ENCODE assay signal across 21 mouse cellular contexts in genomic region chr16:65742951-65743350, GRCm38 (mm10).
DNase-seq lines count a peak whose midpoint lies in the region; ATAC-seq lines count a peak whose summit lies in the region.
"Had no signal": no experiment of that assay in that cellular context is flagged by ENCODE, and none has a peak within 500 bp of the region (broad histone marks: within the 10 kb centered on the region; RNA-seq: fewer than 3 reads in every experiment).

No protein-coding gene starts in this region.

- no peak overlapping the region for H3K4me2 ChIP-seq in limb, embryonic 13.5 days (replicated peaks)
- H3K4me2 ChIP-seq: forebrain, embryonic 13.5 days; heart, embryonic 11.5 days; heart, embryonic 15.5 days; hindbrain, embryonic 14.5 days; intestine, embryonic 15.5 days had no signal

- no peaks in the 10 kb centered on the region for H3K9me3 ChIP-seq in limb, embryonic 13.5 days
- H3K9me3 ChIP-seq in limb, embryonic 10.5 days (replicated peaks) = no peaks in the 10 kb centered on the region
- H3K9me3 ChIP-seq in embryonic facial prominence, embryonic 10.5 days = no peaks in the 10 kb centered on the region
- H3K9me3 ChIP-seq: forebrain, embryonic 13.5 days; heart, embryonic 15.5 days; intestine, embryonic 15.5 days had no signal

- 0 out of 2 replicates have a peak, but pooled peaks have one; percentile 32 for ATAC-seq in limb, embryonic 13.5 days (ENCODE audit: low FRiP score, low read depth)
- ATAC-seq: forebrain, embryonic 13.5 days; intestine, embryonic 15.5 days had no signal

- no peaks in the 10 kb centered on the region for H3K4me1 ChIP-seq in limb, embryonic 13.5 days
- no peaks in the 10 kb centered on the region for H3K4me1 ChIP-seq in limb, embryonic 10.5 days
- H3K4me1 ChIP-seq in embryonic facial prominence, embryonic 10.5 days = no peaks in the 10 kb centered on the region
- H3K4me1 ChIP-seq: forebrain, embryonic 13.5 days; heart, embryonic 15.5 days; hindbrain, embryonic 10.5 days; intestine, embryonic 15.5 days had no signal

- H3K4me3 ChIP-seq in limb, embryonic 13.5 days = no peak overlapping the region
- no peak overlapping the region for H3K4me3 ChIP-seq in limb, embryonic 10.5 days
- H3K4me3 ChIP-seq in embryonic facial prominence, embryonic 10.5 days = no peak overlapping the region
- H3K4me3 ChIP-seq: forebrain, embryonic 13.5 days; heart, adult 2 months; heart, embryonic 15.5 days; hindbrain, embryonic 10.5 days; intestine, embryonic 15.5 days had no signal

- no peaks in the 10 kb centered on the region for H3K27me3 ChIP-seq in limb, embryonic 13.5 days
- no peaks in the 10 kb centered on the region for H3K27me3 ChIP-seq in limb, embryonic 10.5 days (ENCODE audit: low read depth, poor library complexity, severe bottlenecking)
- no peaks in the 10 kb centered on the region for H3K27me3 ChIP-seq in embryonic facial prominence, embryonic 10.5 days (replicated peaks; ENCODE audit: low read depth, poor library complexity, severe bottlenecking)
- H3K27me3 ChIP-seq: CH12.LX; forebrain, embryonic 13.5 days; heart, embryonic 15.5 days; intestine, embryonic 15.5 days had no signal

- DNase-seq in limb, embryonic 10.5 days (ENCODE audit: low spot score) = no peak
- peak; percentile 96 for DNase-seq in 3T3-L1 (ENCODE audit: low read depth, low spot score)
- peak; percentile 12 for DNase-seq in embryonic facial prominence, embryonic 10.5 days (ENCODE audit: low spot score)
- peak; percentile 31 for DNase-seq in fibroblast of lung, adult 2 months (ENCODE audit: low read depth)
- no peak for DNase-seq in left cerebral cortex, postnatal 4 days
- no peak for DNase-seq in urinary bladder, adult 18-20 months (ENCODE audit: low spot score in 2 of 2)
- DNase-seq in left cerebral cortex, adult 18-20 months (ENCODE audit: low spot score in 2 of 2) = no peak
- DNase-seq: adrenal gland, adult 8-10 months; adrenal gland, postnatal 36 days; cerebellum, adult 8-10 months; cerebellum, postnatal 14 days; heart, adult 2 months; heart, postnatal 14 days had no signal

- H3K36me3 ChIP-seq in limb, embryonic 13.5 days = no peaks in the 10 kb centered on the region
- no peaks in the 10 kb centered on the region for H3K36me3 ChIP-seq in limb, embryonic 10.5 days
- H3K36me3 ChIP-seq in embryonic facial prominence, embryonic 10.5 days (replicated peaks) = no peaks in the 10 kb centered on the region
- H3K36me3 ChIP-seq: heart, embryonic 15.5 days; hindbrain, embryonic 10.5 days; intestine, embryonic 15.5 days had no signal

- H3K9ac ChIP-seq in limb, embryonic 13.5 days = no peak overlapping the region
- H3K9ac ChIP-seq: forebrain, embryonic 13.5 days; heart, embryonic 15.5 days; hindbrain, embryonic 14.5 days; intestine, embryonic 15.5 days had no signal

- intact Hi-C loops in left cerebral cortex, postnatal 4 days (cut with DNase I) = no loop called here

- no peak overlapping the region for H3K27ac ChIP-seq in limb, embryonic 13.5 days
- H3K27ac ChIP-seq in limb, embryonic 10.5 days = no peak overlapping the region
- no peak overlapping the region for H3K27ac ChIP-seq in embryonic facial prominence, embryonic 10.5 days (replicated peaks)
- H3K27ac ChIP-seq: forebrain, embryonic 13.5 days; heart, adult 2 months; heart, embryonic 15.5 days; hindbrain, embryonic 10.5 days; hindbrain, embryonic 14.5 days; intestine, embryonic 15.5 days had no signal

Comparison
In these comparisons a context has a peak if more than half of its experiments do, and no peak if none do; other contexts are left out.
1. DNase-seq: peak in 3T3-L1 (single experiment), embryonic facial prominence, embryonic 10.5 days (single experiment) and fibroblast of lung, adult 2 months (single experiment); none in limb, embryonic 10.5 days (single experiment), left cerebral cortex, postnatal 4 days (single experiment), urinary bladder, adult 18-20 months (0 of 2) and left cerebral cortex, adult 18-20 months (0 of 2).